In genomic region chr16:23416657-23417293, GRCm38 (mm10) we compare ENCODE assay signal across 8 mouse cellular contexts. TPM values are rescaled to one million over a fixed set of nuclear protein-coding genes. Genes with fewer than 3 reads are reported as not detected.
DNase-seq lines count a peak whose midpoint lies in the region; ATAC-seq and TF ChIP-seq lines count a peak whose summit lies in the region.

No protein-coding gene starts in this region.

- H3K4me1 ChIP-seq in hindbrain, postnatal 0 days (ENCODE audit: insufficient read depth, low read length): 0 out of 2 replicates have a peak, but pooled peaks cover 6% of the 10 kb centered on the region
- peaks cover 3% of the 10 kb centered on the region for H3K4me1 ChIP-seq in liver, postnatal 0 days (ENCODE audit: insufficient read depth)
- peaks cover 7% of the 10 kb centered on the region for H3K4me1 ChIP-seq in stomach, embryonic 16.5 days (ENCODE audit: control insufficient read depth, insufficient read depth, low read length)

- H3K4me2 ChIP-seq in hindbrain, postnatal 0 days (ENCODE audit: low read depth, low read length): peak overlapping the region; percentile 25
- no peak overlapping the region for H3K4me2 ChIP-seq in liver, postnatal 0 days (ENCODE audit: low read depth, low read length)
- peak overlapping the region; percentile 43 for H3K4me2 ChIP-seq in stomach, embryonic 16.5 days (ENCODE audit: low read depth, low read length)

- H3K9me3 ChIP-seq in hindbrain, postnatal 0 days (ENCODE audit: low read length): no peaks in the 10 kb centered on the region
- no peaks in the 10 kb centered on the region for H3K9me3 ChIP-seq in liver, postnatal 0 days (ENCODE audit: low read length)
- no peaks in the 10 kb centered on the region for H3K9me3 ChIP-seq in stomach, embryonic 16.5 days (replicated peaks; ENCODE audit: control insufficient read depth, low read length)

- no peaks in the 10 kb centered on the region for H3K27me3 ChIP-seq in hindbrain, postnatal 0 days (ENCODE audit: insufficient read depth, low read length)
- H3K27me3 ChIP-seq in liver, postnatal 0 days (ENCODE audit: insufficient read depth, low read length): no peaks in the 10 kb centered on the region
- H3K27me3 ChIP-seq in stomach, embryonic 16.5 days (ENCODE audit: control insufficient read depth, insufficient read depth, low read length): no peaks in the 10 kb centered on the region

- intact Hi-C loops in gastrocnemius, postnatal 36 days (cut with DNase I): no loop called here

- H3K36me3 ChIP-seq in hindbrain, postnatal 0 days (ENCODE audit: insufficient read depth, low read length): no peaks in the 10 kb centered on the region
- no peaks in the 10 kb centered on the region for H3K36me3 ChIP-seq in liver, postnatal 0 days (replicated peaks; ENCODE audit: insufficient read depth, low read length)
- H3K36me3 ChIP-seq in stomach, embryonic 16.5 days (ENCODE audit: control insufficient read depth, insufficient read depth, low read length): no peaks in the 10 kb centered on the region

- TF ChIP-seq CTCF in hindbrain, postnatal 0 days (IDR thresholded peaks at IDR 0.05; ENCODE audit: low read depth): no peak
- TF ChIP-seq CTCF in liver, postnatal 0 days (IDR thresholded peaks at IDR 0.05; ENCODE audit: low read depth): no peak

- no peak overlapping the region for H3K9ac ChIP-seq in hindbrain, postnatal 0 days (replicated peaks; ENCODE audit: low read length)
- no peak overlapping the region for H3K9ac ChIP-seq in liver, postnatal 0 days (replicated peaks)
- H3K9ac ChIP-seq in stomach, embryonic 16.5 days (ENCODE audit: low read length): peak overlapping the region; percentile 41; the same call in 1 of the 2 replicates

- peak; percentile 9 for DNase-seq in gastrocnemius, adult 18-20 months (ENCODE audit: low spot score)
- no peak for DNase-seq in gastrocnemius, postnatal 36 days
- DNase-seq in hindbrain, postnatal 0 days (ENCODE audit: low spot score): no peak
- peak; percentile 24 for DNase-seq in liver, postnatal 0 days

- no peak overlapping the region for H3K4me3 ChIP-seq in hindbrain, postnatal 0 days (ENCODE audit: low read length)
- no peak overlapping the region for H3K4me3 ChIP-seq in liver, postnatal 0 days (ENCODE audit: low read depth, low read length)
- peak overlapping the region; percentile 21 for H3K4me3 ChIP-seq in stomach, embryonic 16.5 days (replicated peaks; ENCODE audit: low read length)

- peak; percentile 18; the same call in 1 of the 2 replicates for ATAC-seq in hindbrain, postnatal 0 days
- peak; percentile 49 for ATAC-seq in liver, postnatal 0 days
- ATAC-seq in stomach, embryonic 16.5 days (ENCODE audit: insufficient read depth, low FRiP score): peak; percentile 38; the same call in 1 of the 2 replicates
- ATAC-seq in megakaryocyte progenitor cell, adult 5-6 weeks (replicated peaks; ENCODE audit: poor library complexity): no peak
- no peak for ATAC-seq in monocyte, adult 5-6 weeks (replicated peaks; ENCODE audit: insufficient number of reproducible peaks, low FRiP score, low TSS enrichment, poor library complexity, severe bottlenecking)
- ATAC-seq in inflammation-experienced regulatory T-cells, adult 6 months: no peak

- H3K27ac ChIP-seq in hindbrain, postnatal 0 days: no peak overlapping the region
- H3K27ac ChIP-seq in liver, postnatal 0 days (ENCODE audit: low read depth): 0 out of 2 replicates have a peak overlapping the region, but pooled peaks have one; percentile 55
- no peak overlapping the region for H3K27ac ChIP-seq in stomach, embryonic 16.5 days (ENCODE audit: low read length)

- WGBS in hindbrain, postnatal 0 days: 40% methylated on average over 9 of the region's 9 CpGs
- 49% methylated on average over 9 of the region's 9 CpGs for WGBS in liver, postnatal 0 days (ENCODE audit: insufficient replicate concordance)
- 30% methylated on average over 9 of the region's 9 CpGs for WGBS in stomach, embryonic 16.5 days

- TF ChIP-seq EP300 in liver, postnatal 0 days (IDR thresholded peaks at IDR 0.05; ENCODE audit: low read depth): no peak

RNA-seq across cellular contexts. Expression of gene Rtp1, which starts 12.2 kb away (rescaled TPM):
- total RNA-seq in gastrocnemius, adult 18-20 months (2021): not detected
- not detected for total RNA-seq in gastrocnemius, postnatal 36 days (2021)
- 0.29 and 0.99 TPM in 2 replicates for total RNA-seq in hindbrain, postnatal 0 days (2014; rRNA removed)
- 0.21 and 0.36 TPM in 2 replicates for polyA plus RNA-seq in hindbrain, postnatal 0 days (2015; fragmentation: Nextera tagmentation; extraction: Ambion mirVana)
- polyA plus RNA-seq in liver, postnatal 0 days (2015; fragmentation: Nextera tagmentation; extraction: Ambion mirVana): not detected in 2 replicates
- polyA plus RNA-seq in stomach, embryonic 16.5 days (2015; fragmentation: Nextera tagmentation; extraction: Ambion mirVana): 0.04 TPM in 1 of 2 replicates, not detected in the other
- not detected in 2 replicates for total RNA-seq in megakaryocyte progenitor cell, adult 5-6 weeks (2015)
- not detected in 2 replicates for total RNA-seq in megakaryocyte progenitor cell, adult 5-6 weeks (2017)
- total RNA-seq in monocyte, adult 5-6 weeks (2017): not detected in 3 replicates
- polyA plus RNA-seq in inflammation-experienced regulatory T-cells, adult 6 months (2017; shearing (Covaris generic)): not detected

Comparison
In these comparisons a context has a peak if more than half of its experiments do, and no peak if none do; other contexts are left out.
1. DNase-seq: peak in gastrocnemius, adult 18-20 months (single experiment) and liver, postnatal 0 days (single experiment); none in gastrocnemius, postnatal 36 days (0 of 2) and hindbrain, postnatal 0 days (single experiment).
2. ATAC-seq: peak in hindbrain, postnatal 0 days (single experiment), liver, postnatal 0 days (single experiment) and stomach, embryonic 16.5 days (single experiment); none in megakaryocyte progenitor cell, adult 5-6 weeks (single experiment), monocyte, adult 5-6 weeks (single experiment) and inflammation-experienced regulatory T-cells, adult 6 months (single experiment).